Mouse (Mus musculus): ENCODE data around the gene Nicn1. TPM values are rescaled to one million over a fixed set of nuclear protein-coding genes. Genes with fewer than 3 reads are reported as not detected.

Nicn1 gene
- 7.7 and 9.5 TPM in 2 replicates for polyA plus RNA-seq (2015; fragmentation: Nextera tagmentation; extraction: Ambion mirVana)

DNA sequence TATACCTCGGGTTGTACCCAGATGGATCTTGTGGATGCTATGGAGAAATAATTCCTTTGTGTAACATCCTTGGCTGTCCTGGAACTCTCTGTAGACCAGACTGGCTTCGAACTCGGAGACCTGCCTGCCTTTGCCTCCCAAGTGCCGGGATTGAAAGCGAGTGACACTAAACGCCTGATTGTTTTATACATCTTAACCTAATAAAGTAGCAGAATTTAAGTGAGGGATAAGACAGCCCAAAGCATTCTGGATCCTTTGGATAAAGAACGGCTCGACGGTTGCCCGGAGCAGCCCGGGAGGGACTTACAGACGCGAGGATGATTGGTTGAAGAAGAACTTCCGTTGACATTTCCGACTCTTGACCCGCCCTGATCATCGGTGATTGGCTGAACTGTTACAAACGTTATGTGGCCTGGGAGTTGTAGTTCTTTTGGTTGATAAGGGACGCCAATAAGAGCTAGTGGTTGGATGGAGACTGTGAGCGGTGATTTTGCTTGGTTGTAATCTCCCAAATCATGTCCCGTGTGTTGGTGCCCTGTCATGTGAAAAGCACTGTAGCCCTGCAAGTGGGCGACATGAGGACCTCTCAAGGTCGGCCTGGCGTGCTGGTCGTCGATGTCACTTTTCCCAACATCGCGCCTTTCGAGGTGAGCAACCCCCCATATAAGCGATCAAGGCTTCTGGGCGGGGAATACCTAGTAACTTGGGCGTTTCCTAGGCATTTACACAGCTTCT, at the start of gene Nicn1:
Gene Nicn1, plus strand, starts transcription at position 414 of the 735 bp plus-strand sequence.
- peak; percentile 90 for DNase-seq

GRCm38 (mm10) chr9:108244540-108244939, 45.7 kb upstream of the Nicn1 start:
- no peak overlapping the region for H3K27ac ChIP-seq (ENCODE audit: low read depth)
- no peak overlapping the region for H3K4me3 ChIP-seq (ENCODE audit: low read depth, low read length)
- no peak overlapping the region for H3K9ac ChIP-seq (replicated peaks)
- H3K9me3 ChIP-seq (ENCODE audit: low read length), result no peaks in the 10 kb centered on the region
- 82% methylated on average over 3 of the region's 3 CpGs for WGBS (ENCODE audit: insufficient replicate concordance)
- no peaks in the 10 kb centered on the region; the same call in 1 of the 2 replicates for H3K36me3 ChIP-seq (replicated peaks; ENCODE audit: insufficient read depth, low read length)
- no peaks in the 10 kb centered on the region for H3K27me3 ChIP-seq (ENCODE audit: insufficient read depth, low read length)
- no peak for TF ChIP-seq EP300 (IDR thresholded peaks at IDR 0.05; ENCODE audit: low read depth)
- TF ChIP-seq CTCF (IDR thresholded peaks at IDR 0.05; ENCODE audit: low read depth), result no peak
- no peak for ATAC-seq
- no peaks in the 10 kb centered on the region for H3K4me1 ChIP-seq (ENCODE audit: insufficient read depth)
- H3K4me2 ChIP-seq (ENCODE audit: low read depth, low read length), result no peak overlapping the region
- no peak for DNase-seq

More for the DNA sequence above, at the start of gene Nicn1:
- peak within 1 kb of the TSS; percentile 75 for H3K27ac ChIP-seq (ENCODE audit: low read depth)
- no peaks in the 10 kb centered on the region for H3K9me3 ChIP-seq (ENCODE audit: low read length)
- no peaks in the 10 kb centered on the region for H3K36me3 ChIP-seq (replicated peaks; ENCODE audit: insufficient read depth, low read length)
- WGBS (ENCODE audit: insufficient replicate concordance), result under 1% methylated on average over 32 of the region's 32 CpGs
- no peaks in the 10 kb centered on the region for H3K27me3 ChIP-seq (ENCODE audit: insufficient read depth, low read length)
- H3K4me1 ChIP-seq (ENCODE audit: insufficient read depth), result peaks cover 9% of the 10 kb centered on the region
- peak; percentile 97 for ATAC-seq
- H3K4me3 ChIP-seq (ENCODE audit: low read depth, low read length), result peak within 1 kb of the TSS; percentile 60
- peak within 1 kb of the TSS; percentile 79 for H3K4me2 ChIP-seq (ENCODE audit: low read depth, low read length)
- H3K9ac ChIP-seq (replicated peaks), result peak within 1 kb of the TSS; percentile 66
- TF ChIP-seq CTCF (IDR thresholded peaks at IDR 0.05; ENCODE audit: low read depth) (no peak), EP300 (IDR thresholded peaks at IDR 0.05; ENCODE audit: low read depth) (peak; percentile 25; the same call in 1 of the 2 replicates)

DNA sequence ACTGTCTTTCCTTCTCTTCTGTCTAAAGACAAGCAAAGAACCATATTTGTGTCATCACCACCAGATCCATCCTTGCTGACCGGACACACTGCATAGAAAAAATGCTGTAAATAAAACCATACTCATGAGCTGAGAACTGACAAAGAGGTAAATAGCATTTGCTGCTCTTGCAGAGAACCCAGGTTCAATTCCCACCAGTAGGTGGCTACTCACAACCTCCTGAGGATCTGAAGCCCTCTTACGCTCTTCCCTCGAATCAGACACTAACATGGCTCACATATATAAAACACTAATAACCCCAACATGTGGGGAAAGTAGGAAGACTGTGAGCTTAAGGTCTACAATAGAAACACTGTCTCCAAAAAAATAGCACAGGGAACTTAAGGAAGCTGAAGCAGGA, 45.2 kb upstream of the Nicn1 start:
- Histone ChIP-seq H3K27me3 (ENCODE audit: insufficient read depth, low read length) (no peaks in the 10 kb centered on the region), H3K36me3 (replicated peaks; ENCODE audit: insufficient read depth, low read length) (no peaks in the 10 kb centered on the region; the same call in 1 of the 2 replicates), H3K9me3 (ENCODE audit: low read length) (no peaks in the 10 kb centered on the region), H3K4me2 (ENCODE audit: low read depth, low read length) (no peak overlapping the region), H3K27ac (ENCODE audit: low read depth) (no peak overlapping the region), H3K4me3 (ENCODE audit: low read depth, low read length) (no peak overlapping the region), H3K4me1 (ENCODE audit: insufficient read depth) (no peaks in the 10 kb centered on the region), H3K9ac (replicated peaks) (no peak overlapping the region)
- no peak for ATAC-seq
- no peak for DNase-seq
- WGBS (ENCODE audit: insufficient replicate concordance), result 65% methylated on average over 3 of the region's 3 CpGs
- peak; percentile 60 for TF ChIP-seq CTCF (IDR thresholded peaks at IDR 0.05; ENCODE audit: low read depth)
- no peak for TF ChIP-seq EP300 (IDR thresholded peaks at IDR 0.05; ENCODE audit: low read depth)

DNA sequence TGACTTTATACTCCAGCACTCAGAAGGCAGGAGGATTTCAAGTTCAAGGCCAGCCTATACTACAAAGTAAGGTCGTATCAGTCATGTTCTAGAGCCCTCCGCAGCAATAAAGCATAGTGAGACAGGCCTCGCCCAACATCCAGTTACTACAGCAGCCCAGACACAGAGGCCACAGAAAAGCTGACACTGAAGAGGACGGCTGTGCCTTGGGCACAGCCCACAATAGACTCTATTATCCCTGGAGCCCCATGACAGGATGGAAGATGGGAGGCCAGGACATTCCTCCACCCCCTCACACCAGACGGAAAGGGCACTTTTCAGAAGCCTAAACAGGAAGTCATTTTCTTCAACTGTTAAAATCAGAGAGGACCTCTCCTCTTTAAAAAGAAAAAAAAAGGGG, 41.3 kb upstream of the Nicn1 start:
- WGBS (ENCODE audit: insufficient replicate concordance), result 73% methylated on average over 5 of the region's 5 CpGs
- ATAC-seq (no peak), DNase-seq (no peak)
- Histone ChIP-seq H3K4me1 (ENCODE audit: insufficient read depth) (no peaks in the 10 kb centered on the region), H3K4me2 (ENCODE audit: low read depth, low read length) (no peak overlapping the region), H3K27ac (ENCODE audit: low read depth) (no peak overlapping the region), H3K9ac (replicated peaks) (no peak overlapping the region), H3K4me3 (ENCODE audit: low read depth, low read length) (no peak overlapping the region), H3K27me3 (ENCODE audit: insufficient read depth, low read length) (no peaks in the 10 kb centered on the region), H3K9me3 (ENCODE audit: low read length) (no peaks in the 10 kb centered on the region), H3K36me3 (replicated peaks; ENCODE audit: insufficient read depth, low read length) (peaks cover 4% of the 10 kb centered on the region; the same call in 1 of the 2 replicates)
- no peak for TF ChIP-seq EP300 (IDR thresholded peaks at IDR 0.05; ENCODE audit: low read depth)
- TF ChIP-seq CTCF (IDR thresholded peaks at IDR 0.05; ENCODE audit: low read depth), result no peak

GRCm38 (mm10) chr9:108251877-108252276, 38.4 kb upstream of the Nicn1 start:
- DNase-seq, result no peak

DNA sequence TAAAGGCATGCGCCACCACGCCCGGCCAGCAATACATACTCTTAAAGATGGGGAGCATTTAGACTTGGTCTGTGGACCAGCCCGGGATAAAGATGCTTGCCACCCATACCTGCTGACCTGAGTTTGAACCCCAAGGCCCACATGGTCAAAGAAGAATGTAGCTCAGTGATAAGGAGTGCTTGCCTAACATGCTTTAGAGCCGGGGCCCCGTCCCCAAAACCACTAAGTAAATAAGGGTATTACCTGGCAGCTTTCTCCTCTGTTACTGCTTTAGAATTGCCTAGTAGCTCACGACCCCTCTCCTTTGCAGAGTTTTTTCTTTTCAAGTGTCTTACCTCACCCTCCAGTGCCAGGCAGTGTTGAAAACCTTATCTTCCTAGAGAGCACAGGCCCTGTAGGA, 37.5 kb upstream of the Nicn1 start:
- Histone ChIP-seq H3K36me3 (replicated peaks; ENCODE audit: insufficient read depth, low read length) (0 out of 2 replicates have a peak, but pooled peaks cover 4% of the 10 kb centered on the region), H3K9me3 (ENCODE audit: low read length) (no peaks in the 10 kb centered on the region), H3K4me2 (ENCODE audit: low read depth, low read length) (no peak overlapping the region), H3K4me1 (ENCODE audit: insufficient read depth) (no peaks in the 10 kb centered on the region), H3K9ac (replicated peaks) (no peak overlapping the region), H3K27me3 (ENCODE audit: insufficient read depth, low read length) (no peaks in the 10 kb centered on the region), H3K4me3 (ENCODE audit: low read depth, low read length) (no peak overlapping the region), H3K27ac (ENCODE audit: low read depth) (no peak overlapping the region)
- 79% methylated on average over 7 of the region's 7 CpGs for WGBS (ENCODE audit: insufficient replicate concordance)
- DNase-seq, result no peak
- TF ChIP-seq EP300 (IDR thresholded peaks at IDR 0.05; ENCODE audit: low read depth) (no peak), CTCF (IDR thresholded peaks at IDR 0.05; ENCODE audit: low read depth) (no peak)
- ATAC-seq, result no peak

More at GRCm38 (mm10) chr9:108251877-108252276, 38.4 kb upstream of the Nicn1 start:
- TF ChIP-seq CTCF (IDR thresholded peaks at IDR 0.05; ENCODE audit: low read depth), result no peak
- no peak for TF ChIP-seq EP300 (IDR thresholded peaks at IDR 0.05; ENCODE audit: low read depth)
- no peak for ATAC-seq
- H3K9me3 ChIP-seq (ENCODE audit: low read length), result no peaks in the 10 kb centered on the region
- H3K27me3 ChIP-seq (ENCODE audit: insufficient read depth, low read length), result no peaks in the 10 kb centered on the region
- no peak overlapping the region for H3K4me3 ChIP-seq (ENCODE audit: low read depth, low read length)
- 81% methylated on average over 6 of the region's 6 CpGs for WGBS (ENCODE audit: insufficient replicate concordance)
- no peak overlapping the region for H3K4me2 ChIP-seq (ENCODE audit: low read depth, low read length)
- no peak overlapping the region for H3K9ac ChIP-seq (replicated peaks)
- no peaks in the 10 kb centered on the region for H3K4me1 ChIP-seq (ENCODE audit: insufficient read depth)
- no peak overlapping the region for H3K27ac ChIP-seq (ENCODE audit: low read depth)
- 0 out of 2 replicates have a peak, but pooled peaks cover 4% of the 10 kb centered on the region for H3K36me3 ChIP-seq (replicated peaks; ENCODE audit: insufficient read depth, low read length)
